Comparison of ENCODE assay signal across 16 mouse cellular contexts in the genomic region with DNA sequence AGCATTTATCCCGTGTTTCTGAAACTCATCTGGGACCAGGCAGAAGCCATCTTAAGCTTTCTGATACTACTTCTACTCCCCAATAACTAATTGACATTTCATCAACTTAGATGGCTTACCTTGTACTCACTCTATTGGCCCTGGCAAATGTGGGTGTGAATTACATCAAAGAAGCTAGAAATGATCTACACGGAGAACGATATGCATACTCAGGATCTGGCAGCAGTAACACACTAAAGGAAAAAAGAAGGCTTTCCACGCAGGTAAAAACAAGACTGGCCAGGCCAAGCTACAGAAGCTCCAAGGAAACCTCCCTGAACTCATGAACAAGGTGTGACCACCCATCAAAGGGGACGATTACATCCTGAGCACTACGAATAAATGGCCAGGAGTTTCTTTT. TPM values are rescaled to one million over a fixed set of nuclear protein-coding genes. Genes with fewer than 3 reads are reported as not detected.
DNase-seq lines count a peak whose midpoint lies in the region; ATAC-seq and TF ChIP-seq lines count a peak whose summit lies in the region.
"Had no signal": no experiment of that assay in that cellular context is flagged by ENCODE, and none has a peak within 500 bp of the region (broad histone marks: within the 10 kb centered on the region; RNA-seq: fewer than 3 reads in every experiment).

No protein-coding gene starts in this region.

- peaks cover 24% of the 10 kb centered on the region for H3K36me3 ChIP-seq in heart, postnatal 0 days (replicated peaks; ENCODE audit: control insufficient read depth, insufficient read depth, low read length)
- peaks cover 55% of the 10 kb centered on the region for H3K36me3 ChIP-seq in E14TG2a.4 (ENCODE audit: insufficient read depth, low read length)

- WGBS in heart, postnatal 0 days, result 78% methylated on average over 6 of the region's 6 CpGs

- peaks cover 33% of the 10 kb centered on the region for H3K4me1 ChIP-seq in heart, postnatal 0 days (ENCODE audit: control insufficient read depth, insufficient read depth)
- peaks cover 77% of the 10 kb centered on the region for H3K4me1 ChIP-seq in E14TG2a.4 (replicated peaks; ENCODE audit: low read depth, low read length)
- H3K4me1 ChIP-seq in bone marrow macrophage, adult 2 months (ENCODE audit: control insufficient read depth, insufficient read depth, low read length), result peaks cover 44% of the 10 kb centered on the region

- no peak overlapping the region for H3K9ac ChIP-seq in heart, postnatal 0 days (replicated peaks; ENCODE audit: low read depth, low read length)
- H3K9ac ChIP-seq: hindbrain, embryonic 14.5 days; neural tube, embryonic 13.5 days had no signal

- H3K27ac ChIP-seq in heart, postnatal 0 days (ENCODE audit: low read depth), result peak overlapping the region; percentile 53; the same call in 1 of the 2 replicates
- H3K27ac ChIP-seq in left cerebral cortex, adult 2 months, result peak overlapping the region; percentile 30; the same call in 1 of the 2 replicates
- 0 out of 2 replicates have a peak overlapping the region, but pooled peaks have one; percentile 9 for H3K27ac ChIP-seq in bone marrow macrophage, adult 2 months (ENCODE audit: insufficient read depth, low read depth, low read length)
- H3K27ac ChIP-seq: hindbrain, embryonic 14.5 days had no signal

- no peaks in the 10 kb centered on the region for H3K27me3 ChIP-seq in heart, postnatal 0 days (ENCODE audit: control insufficient read depth, insufficient read depth, low read length)
- H3K27me3 ChIP-seq in E14TG2a.4 (ENCODE audit: insufficient read depth, low read length), result no peaks in the 10 kb centered on the region
- H3K27me3 ChIP-seq: neural tube, embryonic 13.5 days had no signal

- no peak overlapping the region for H3K4me2 ChIP-seq in heart, postnatal 0 days (ENCODE audit: low read depth, low read length)
- H3K4me2 ChIP-seq: heart, embryonic 11.5 days; hindbrain, embryonic 14.5 days; neural tube, embryonic 13.5 days had no signal

- ATAC-seq in heart, postnatal 0 days (ENCODE audit: insufficient read depth, low read depth), result no peak

- no peak for DNase-seq in heart, postnatal 0 days (ENCODE audit: low spot score)
- no peak for DNase-seq in heart, postnatal 36 days
- peak in 1 of 2 experiments; percentile 5 for DNase-seq in left cerebral cortex, adult 2 months (ENCODE audit: extremely low spot score in 1 of 2, low spot score in 2 of 2)
- DNase-seq in left cerebral cortex, adult 11 months (ENCODE audit: low spot score), result no peak
- no peak for DNase-seq in lung, postnatal 4 days
- DNase-seq: adrenal gland, postnatal 14 days; cerebellum, adult 8-10 months; gastrocnemius, postnatal 25 days; kidney, adult 9 months; lung, adult 2 months; thymus, adult 2 months had no signal

- TF ChIP-seq EP300 in heart, postnatal 0 days (IDR thresholded peaks at IDR 0.05; ENCODE audit: low read depth), result no peak

- TF ChIP-seq POLR2A in bone marrow macrophage, adult 2 months (IDR thresholded peaks at IDR 0.05; ENCODE audit: borderline replicate concordance, low read depth, low read length), result no peak

- H3K9me3 ChIP-seq in heart, postnatal 0 days (replicated peaks; ENCODE audit: control insufficient read depth, low read length), result no peaks in the 10 kb centered on the region
- no peaks in the 10 kb centered on the region for H3K9me3 ChIP-seq in E14TG2a.4 (ENCODE audit: low read length)
- H3K9me3 ChIP-seq: neural tube, embryonic 13.5 days had no signal

- no peak overlapping the region for H3K4me3 ChIP-seq in heart, postnatal 0 days (ENCODE audit: low read depth, low read length)
- no peak overlapping the region for H3K4me3 ChIP-seq in left cerebral cortex, adult 2 months
- H3K4me3 ChIP-seq in E14TG2a.4 (replicated peaks; ENCODE audit: low read length), result peak overlapping the region; percentile 20; the same call in 1 of the 2 replicates
- no peak overlapping the region for H3K4me3 ChIP-seq in bone marrow macrophage, adult 2 months (ENCODE audit: insufficient read depth, low read length)
- H3K4me3 ChIP-seq: neural tube, embryonic 13.5 days had no signal

- intact Hi-C loops in heart, postnatal 36 days (cut with DNase I), result loop anchor here (10.0 kb wide), 1 partner anchor 216 kb away; a partner anchor contains a TSS
- intact Hi-C loops in left cerebral cortex, adult 2 months (cut with DNase I), result no loop called here

- no peak for TF ChIP-seq CTCF in heart, postnatal 0 days (IDR thresholded peaks at IDR 0.05; ENCODE audit: low read depth)
- no peak for TF ChIP-seq CTCF in left cerebral cortex, adult 2 months (IDR thresholded peaks at IDR 0.05)
- TF ChIP-seq CTCF in E14TG2a.4 (conservative IDR thresholded peaks at IDR 0.05; ENCODE audit: low read length), result no peak
- no peak for TF ChIP-seq CTCF in bone marrow macrophage, adult 2 months (IDR thresholded peaks at IDR 0.05; ENCODE audit: low read depth, low read length)

RNA-seq across cellular contexts. Expression of a gene that starts 12.4 kb away (rescaled TPM):
- total RNA-seq in heart, postnatal 0 days (2014; rRNA removed; ENCODE audit: low replicate concordance), result 43.0 and 65.5 TPM in 2 replicates
- 31.1 and 32.2 TPM in 2 replicates for polyA plus RNA-seq in heart, postnatal 0 days (2015; fragmentation: Nextera tagmentation; extraction: Ambion mirVana)
- 10 to 100 TPM; 49.0 to 52.1 TPM for total RNA-seq in heart, postnatal 36 days (2021)
- 10 to 100 TPM; 57.4 to 60.3 TPM for total RNA-seq in left cerebral cortex, adult 2 months (2021)
- 44.4 and 47.9 TPM in 2 replicates for polyA plus RNA-seq in bone marrow macrophage, adult 2 months (2012; ENCODE audit: insufficient read depth, insufficient read length, missing spikeins)
